11 mouse cellular contexts compared by ENCODE assay signal in the genomic region with DNA sequence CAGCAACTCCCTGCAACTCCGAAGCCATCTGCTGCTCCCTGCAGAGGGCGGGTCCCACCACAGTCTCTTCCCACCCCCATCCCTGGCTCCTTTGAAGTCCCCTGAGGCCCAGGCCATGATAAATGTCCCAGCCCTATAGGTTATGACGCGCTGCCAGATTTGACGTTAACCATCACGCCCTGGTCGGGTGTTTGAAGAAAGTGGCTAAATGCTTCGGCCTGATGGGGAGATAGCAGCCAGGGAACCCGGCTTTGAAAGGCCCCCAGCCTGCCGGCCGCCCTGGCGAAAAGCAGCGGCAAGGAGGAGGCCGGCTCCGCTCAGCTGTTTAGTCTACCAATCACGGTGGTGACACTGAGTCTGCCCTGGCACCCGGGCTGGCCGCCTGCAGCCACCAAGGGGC.
DNase-seq lines count a peak whose midpoint lies in the region; ATAC-seq lines count a peak whose summit lies in the region.
"Had no signal": no experiment of that assay in that cellular context is flagged by ENCODE, and none has a peak within 500 bp of the region (broad histone marks: within the 10 kb centered on the region; RNA-seq: fewer than 3 reads in every experiment).

No protein-coding gene starts in this region.

- DNase-seq in heart, adult 18-20 months = no peak
- DNase-seq in MN1 (ENCODE audit: low spot score) = peak; percentile 94
- peak; percentile 39 for DNase-seq in forelimb bud, embryonic 11.5 days (ENCODE audit: low read depth, low spot score)
- no peak for DNase-seq in gastrocnemius, adult 8-10 months (ENCODE audit: low spot score in 2 of 2)
- DNase-seq in ovary, adult 18-20 months (ENCODE audit: low spot score) = no peak
- DNase-seq: cerebellum, adult 9-11 months; heart, postnatal 14 days; thymus, postnatal 14 days had no signal

- no peak for ATAC-seq in heart, embryonic 13.5 days (ENCODE audit: extremely low read depth, insufficient number of reproducible peaks, low FRiP score, low TSS enrichment)
- no peak for ATAC-seq in midbrain, embryonic 12.5 days (ENCODE audit: low FRiP score, low read depth)
- ATAC-seq in megakaryocyte-erythroid progenitor cell, adult 5-6 weeks (replicated peaks; ENCODE audit: low FRiP score, low TSS enrichment, poor library complexity, severe bottlenecking) = no peak

- H3K36me3 ChIP-seq in heart, embryonic 13.5 days = no peaks in the 10 kb centered on the region
- H3K36me3 ChIP-seq in midbrain, embryonic 12.5 days = no peaks in the 10 kb centered on the region

- peak overlapping the region; percentile 29 for H3K4me3 ChIP-seq in heart, embryonic 13.5 days
- peak overlapping the region; percentile 15; the same call in 1 of the 2 replicates for H3K4me3 ChIP-seq in midbrain, embryonic 12.5 days

- no peak overlapping the region for H3K27ac ChIP-seq in heart, embryonic 13.5 days (replicated peaks)
- no peak overlapping the region for H3K27ac ChIP-seq in midbrain, embryonic 12.5 days (replicated peaks)

- WGBS in heart, embryonic 13.5 days = 4% methylated on average over 18 of the region's 18 CpGs
- 8% methylated on average over 18 of the region's 18 CpGs for WGBS in midbrain, embryonic 12.5 days

- H3K4me2 ChIP-seq in heart, embryonic 13.5 days = peak overlapping the region; percentile 57
- peak overlapping the region; percentile 34 for H3K4me2 ChIP-seq in midbrain, embryonic 12.5 days (replicated peaks)

- H3K27me3 ChIP-seq in heart, embryonic 13.5 days (replicated peaks) = peaks cover 21% of the 10 kb centered on the region
- peaks cover 12% of the 10 kb centered on the region for H3K27me3 ChIP-seq in midbrain, embryonic 12.5 days

- peak overlapping the region; percentile 34 for H3K9ac ChIP-seq in heart, embryonic 13.5 days
- H3K9ac ChIP-seq in midbrain, embryonic 12.5 days (replicated peaks) = peak overlapping the region; percentile 15; the same call in 1 of the 2 replicates

- H3K4me1 ChIP-seq in heart, embryonic 13.5 days = peaks cover 20% of the 10 kb centered on the region
- H3K4me1 ChIP-seq in midbrain, embryonic 12.5 days = peaks cover 9% of the 10 kb centered on the region; the same call in 1 of the 2 replicates

- H3K9me3 ChIP-seq in heart, embryonic 13.5 days = no peaks in the 10 kb centered on the region
- H3K9me3 ChIP-seq in midbrain, embryonic 12.5 days = no peaks in the 10 kb centered on the region

Comparison
In these comparisons a context has a peak if more than half of its experiments do, and no peak if none do; other contexts are left out.
1. DNase-seq: peak in MN1 (single experiment) and forelimb bud, embryonic 11.5 days (single experiment); none in heart, adult 18-20 months (0 of 2), gastrocnemius, adult 8-10 months (0 of 2) and ovary, adult 18-20 months (single experiment).